Mouse (Mus musculus): ENCODE results near the gene Tmem255b. TPM values are rescaled to one million over a fixed set of nuclear protein-coding genes. Genes with fewer than 3 reads are reported as not detected.

Tmem255b gene
- polyA plus RNA-seq, 1 experiment from 2014 or later = 0.27 TPM

Other genes starting within 250 kb of the Tmem255b start
- 19.3 and 19.9 TPM in 2 replicates for gene Grtp1, start 234.6 kb upstream of the Tmem255b start, polyA plus RNA-seq (2016; fragmentation: Nextera tagmentation; extraction: Ambion mirVana)
- gene Adprhl1, start 181.0 kb upstream of the Tmem255b start, polyA plus RNA-seq (2016; fragmentation: Nextera tagmentation; extraction: Ambion mirVana) = 0.13 TPM in 1 of 2 replicates, not detected in the other
- gene Dcun1d2, start 147.1 kb upstream of the Tmem255b start, polyA plus RNA-seq (2016; fragmentation: Nextera tagmentation; extraction: Ambion mirVana) = 32.4 and 33.1 TPM in 2 replicates
- gene Tmco3, start 147.0 kb upstream of the Tmem255b start, polyA plus RNA-seq (2016; fragmentation: Nextera tagmentation; extraction: Ambion mirVana) = 38.8 and 45.8 TPM in 2 replicates
- gene Tfdp1, start 96.4 kb upstream of the Tmem255b start, polyA plus RNA-seq (2016; fragmentation: Nextera tagmentation; extraction: Ambion mirVana) = 200 and 203 TPM in 2 replicates
- not detected in 2 replicates for gene Atp4b, start 38.4 kb upstream of the Tmem255b start, polyA plus RNA-seq (2016; fragmentation: Nextera tagmentation; extraction: Ambion mirVana)
- gene Grk1, start 30.1 kb upstream of the Tmem255b start, polyA plus RNA-seq (2016; fragmentation: Nextera tagmentation; extraction: Ambion mirVana) = 0.03 and 0.04 TPM in 2 replicates
- gene Gas6, start 59.3 kb downstream of the Tmem255b start, polyA plus RNA-seq (2016; fragmentation: Nextera tagmentation; extraction: Ambion mirVana) = 10.0 and 13.9 TPM in 2 replicates
- gene 1700029H14Rik, start 127.3 kb downstream of the Tmem255b start, polyA plus RNA-seq (2016; fragmentation: Nextera tagmentation; extraction: Ambion mirVana) = not detected in 2 replicates
- 24.6 and 26.9 TPM in 2 replicates for gene Rasa3, start 242.4 kb downstream of the Tmem255b start, polyA plus RNA-seq (2016; fragmentation: Nextera tagmentation; extraction: Ambion mirVana)